Mouse (Mus musculus) MEL (cell line): ENCODE data around the gene Cyp2a22.

Experiments used
- CTCF ChIP-seq, 3 experiments: IDR thresholded peaks in 2 of 3; conservative IDR thresholded peaks in 1 of 3; 2 replicates each; pipeline ENCODE4 v1.5.1; 2011 to 2012; ENCODE audit warnings: low read length in 3 of 3, low read depth in 2 of 3, mild to moderate bottlenecking in 2 of 3, improper control_type of control experiment in 1 of 3, inconsistent platforms in 1 of 3, mixed read lengths in 1 of 3, moderate library complexity in 1 of 3; ENCODE audit not compliant: control insufficient read depth in 1 of 3, insufficient read depth in 1 of 3, poor library complexity in 1 of 3, severe bottlenecking in 1 of 3
- E2F4 ChIP-seq: IDR thresholded peaks from 2 replicates; pipeline ENCODE4 v1.6.1; 2011; ENCODE audit warnings: low read depth, low read length, improper control_type of control experiment, borderline replicate concordance
- MXI1 ChIP-seq: IDR thresholded peaks from 2 replicates; pipeline ENCODE4 v1.6.1; 2011; ENCODE audit warnings: mild to moderate bottlenecking, low read depth, low read length, improper control_type of control experiment
- MYC ChIP-seq: IDR thresholded peaks from 2 replicates; pipeline ENCODE4 v1.6.1; 2011; ENCODE audit warnings: low read depth, mild to moderate bottlenecking, low read length, improper control_type of control experiment, moderate library complexity
- RAD21 ChIP-seq: IDR thresholded peaks from 2 replicates; pipeline ENCODE4 v1.6.1; 2011; ENCODE audit warnings: mild to moderate bottlenecking, low read depth, low read length, improper control_type of control experiment
- TAL1 ChIP-seq: IDR thresholded peaks from 2 replicates; pipeline ENCODE4 v1.6.1; 2012; ENCODE audit warnings: mild to moderate bottlenecking, inconsistent platforms, low read length, moderate library complexity, mixed read lengths
- TBP ChIP-seq: IDR thresholded peaks from 2 replicates; pipeline ENCODE4 v1.8.0; 2011; ENCODE audit warnings: low read depth, low read length, improper control_type of control experiment
- TCF12 ChIP-seq: IDR thresholded peaks from 2 replicates; pipeline ENCODE4 v1.6.1; 2014; ENCODE audit warnings: low read depth, mild to moderate bottlenecking, inconsistent platforms, low read length, improper control_type of control experiment, moderate library complexity

- TF ChIP-seq CTCF (IDR thresholded peaks at IDR 0.05 in 2 of 3, conservative IDR thresholded peaks at IDR 0.05 in 1 of 3; ENCODE audit: control insufficient read depth in 1 of 3, insufficient read depth in 1 of 3, low read depth in 2 of 3, low read length in 3 of 3, poor library complexity in 1 of 3, severe bottlenecking in 1 of 3) (no peak), RAD21 (no peak), MXI1 (no peak), TAL1 (no peak), TBP (no peak), E2F4 (no peak), TCF12 (no peak), MYC (no peak)
Observed at GRCm38 (mm10) chr7:26939262-26939661, at the start of gene Cyp2a22.
